Mouse (Mus musculus) brain, embryonic 14.5 days (tissue): ENCODE results near the gene Gm17545. TPM values are rescaled to one million over a fixed set of nuclear protein-coding genes. Genes with fewer than 3 reads are reported as not detected.

Experiments
- DNase-seq: peaks from one replicate; pipeline ENCODE4 v3.0.0-alpha.2; 2011; ENCODE audit warnings: low read depth
- CTCF ChIP-seq: fragments of 200-500 bp; IDR thresholded peaks from 2 replicates; pipeline ENCODE4 v1.5.1; 2012; ENCODE audit warnings: inconsistent platforms, mild to moderate bottlenecking, moderate library complexity, borderline replicate concordance; ENCODE audit not compliant: insufficient read depth, insufficient read length; ENCODE audit errors: extremely low read depth
- POLR2A ChIP-seq: fragments of 200-500 bp; IDR thresholded peaks from 2 replicates; pipeline ENCODE4 v1.6.1; 2012; ENCODE audit warnings: mild to moderate bottlenecking, inconsistent platforms, borderline replicate concordance; ENCODE audit not compliant: poor library complexity, insufficient read depth, insufficient read length, severe bottlenecking; ENCODE audit errors: extremely low read depth
- polyA plus RNA-seq: library from polyadenylated mRNA; depleted of rRNA; stranded (reverse); fragments of >200 nt; gene quantifications from 2 replicates; pipeline ENCODE4 v1.2.3, GENCODE M21; 2012; rRNA removed

Gene Gm17545
- polyA plus RNA-seq, 1 experiment = not detected

- no peak for DNase-seq
Measured at GRCm38 (mm10) chr9:22497021-22497767, 43.1 kb downstream of the Gm17545 start.

GRCm38 (mm10) chr9:22502972-22503371 is 48.9 kb downstream of the Gm17545 start:
- DNase-seq = peak; percentile 69
- no peak for TF ChIP-seq CTCF
- TF ChIP-seq POLR2A = no peak

More at GRCm38 (mm10) chr9:22497021-22497767, 43.1 kb downstream of the Gm17545 start:
- TF ChIP-seq CTCF = no peak
- TF ChIP-seq POLR2A = no peak

GRCm38 (mm10) chr9:22503581-22503980 is 49.5 kb downstream of the Gm17545 start:
- peak; percentile 5 for DNase-seq

GRCm38 (mm10) chr9:22505574-22505973 is 51.5 kb downstream of the Gm17545 start:
- no peak for DNase-seq
- no peak for TF ChIP-seq POLR2A
- TF ChIP-seq CTCF = no peak

More at GRCm38 (mm10) chr9:22503581-22503980, 49.5 kb downstream of the Gm17545 start:
- no peak for TF ChIP-seq CTCF
- TF ChIP-seq POLR2A = no peak

Other genes starting within 250 kb of the Gm17545 start
- gene Zfp809, start 228.6 kb upstream of the Gm17545 start, polyA plus RNA-seq = 6.2 and 8.6 TPM in 2 replicates
- gene Zfp599, start 194.4 kb upstream of the Gm17545 start, polyA plus RNA-seq = 3.8 and 4.5 TPM in 2 replicates
- gene Zfp810, start 146.6 kb upstream of the Gm17545 start, polyA plus RNA-seq = 36.4 and 37.1 TPM in 2 replicates
- gene Anln, start 65.1 kb upstream of the Gm17545 start, polyA plus RNA-seq = 8.0 and 9.1 TPM in 2 replicates
- gene 9530077C05Rik, start 42.8 kb upstream of the Gm17545 start, polyA plus RNA-seq = 6.1 and 7.2 TPM in 2 replicates
- gene Rp9, start 15.5 kb downstream of the Gm17545 start, polyA plus RNA-seq = 63.9 and 75.0 TPM in 2 replicates
- 21.4 and 21.9 TPM in 2 replicates for gene Bbs9, start 21.4 kb downstream of the Gm17545 start, polyA plus RNA-seq